Mouse (Mus musculus) left cerebral cortex, adult 8-10 months (tissue): ENCODE measurements around the gene Ugt1a2. TPM values are rescaled to one million over a fixed set of nuclear protein-coding genes. Genes with fewer than 3 reads are reported as not detected.

Source experiments
- DNase-seq, 2 experiments: peaks; one replicate each; pipeline ENCODE4 v3.0.0; 2022; ENCODE audit warnings: low spot score in 2 of 2
- total RNA-seq, 4 experiments: library from RNA; stranded (reverse); gene quantifications; 2 replicates each; pipeline ENCODE4 v1.2.4; 2022

Ugt1a2 gene
- total RNA-seq, 4 experiments from 2014 or later: not detected

DNA sequence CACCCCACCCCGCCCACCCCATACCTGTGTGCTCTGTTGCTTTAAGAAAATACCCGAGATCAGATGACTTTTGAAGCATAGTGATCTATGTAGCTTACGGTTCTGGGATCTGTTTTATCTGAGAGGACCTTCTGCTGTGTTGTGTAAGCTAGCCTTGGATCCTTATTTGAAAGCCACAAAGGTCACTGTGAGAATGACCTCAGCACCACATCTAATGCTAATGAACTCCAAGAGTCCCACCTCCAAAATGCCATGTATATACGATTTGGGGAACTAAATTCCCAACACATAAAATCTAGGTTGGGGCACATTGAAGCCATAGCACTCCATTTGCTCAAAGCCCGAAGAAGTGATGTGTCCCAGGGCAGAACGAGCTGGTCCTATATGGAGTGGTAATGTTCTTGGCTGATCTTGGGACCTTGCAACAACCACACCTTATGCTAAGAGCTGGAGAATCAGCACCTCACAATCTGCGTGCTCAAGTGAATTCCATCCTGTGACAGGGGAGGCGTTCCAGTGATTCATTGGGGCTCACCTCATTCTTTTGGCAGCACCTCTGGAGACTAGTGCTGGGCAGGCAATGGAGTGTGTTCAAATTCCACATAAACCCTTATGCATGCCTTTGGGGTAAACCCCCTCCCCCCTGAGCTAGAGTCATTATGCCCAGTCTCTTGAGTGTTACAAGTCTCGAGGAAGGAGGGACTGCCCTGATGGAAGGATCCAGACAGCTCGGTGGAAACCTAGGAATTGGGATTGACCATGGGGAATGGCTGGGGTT, 56.7 kb downstream of the Ugt1a2 start:
- no peak for DNase-seq

DNA sequence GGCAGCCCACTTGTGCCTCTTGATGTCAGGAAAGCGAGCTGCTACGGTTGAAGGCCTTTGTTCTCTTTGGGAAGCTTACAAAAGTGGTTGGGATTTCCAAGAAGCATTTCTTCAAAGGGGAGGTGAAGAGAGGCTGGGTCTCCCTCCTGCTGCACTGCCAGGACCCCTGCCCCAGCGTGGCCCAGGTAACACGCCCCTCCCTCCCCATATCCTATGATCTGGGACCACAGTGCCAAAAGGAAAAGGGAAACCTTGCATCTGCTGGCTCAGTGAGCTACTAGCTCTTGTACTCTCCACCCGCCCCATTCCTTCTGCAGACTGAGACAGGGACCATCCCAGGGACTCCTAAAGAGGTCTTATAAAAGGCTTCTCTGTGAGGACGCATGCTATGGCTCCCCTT, 57.3 kb downstream of the Ugt1a2 start:
- no peak for DNase-seq

DNA sequence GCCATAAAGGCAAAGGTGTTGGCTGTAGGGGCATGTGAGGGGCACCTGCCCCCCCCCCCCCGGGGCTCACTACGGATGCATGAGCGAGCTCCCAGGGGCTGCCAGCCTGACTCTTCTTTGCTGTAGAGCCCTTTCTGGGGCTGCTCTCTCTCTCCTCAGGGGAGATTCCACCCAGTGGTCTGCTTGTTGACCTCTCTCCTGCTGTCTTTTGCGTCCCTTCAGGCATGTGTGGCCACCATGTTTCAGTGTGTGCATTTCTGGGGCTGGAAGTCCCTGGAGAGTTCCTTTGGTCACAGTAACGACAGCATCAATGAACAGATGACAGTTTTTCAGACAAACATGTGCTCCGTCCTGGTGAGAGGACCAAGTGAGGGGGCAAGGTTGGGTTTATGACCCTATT, 58.0 kb downstream of the Ugt1a2 start:
- no peak for DNase-seq

DNA sequence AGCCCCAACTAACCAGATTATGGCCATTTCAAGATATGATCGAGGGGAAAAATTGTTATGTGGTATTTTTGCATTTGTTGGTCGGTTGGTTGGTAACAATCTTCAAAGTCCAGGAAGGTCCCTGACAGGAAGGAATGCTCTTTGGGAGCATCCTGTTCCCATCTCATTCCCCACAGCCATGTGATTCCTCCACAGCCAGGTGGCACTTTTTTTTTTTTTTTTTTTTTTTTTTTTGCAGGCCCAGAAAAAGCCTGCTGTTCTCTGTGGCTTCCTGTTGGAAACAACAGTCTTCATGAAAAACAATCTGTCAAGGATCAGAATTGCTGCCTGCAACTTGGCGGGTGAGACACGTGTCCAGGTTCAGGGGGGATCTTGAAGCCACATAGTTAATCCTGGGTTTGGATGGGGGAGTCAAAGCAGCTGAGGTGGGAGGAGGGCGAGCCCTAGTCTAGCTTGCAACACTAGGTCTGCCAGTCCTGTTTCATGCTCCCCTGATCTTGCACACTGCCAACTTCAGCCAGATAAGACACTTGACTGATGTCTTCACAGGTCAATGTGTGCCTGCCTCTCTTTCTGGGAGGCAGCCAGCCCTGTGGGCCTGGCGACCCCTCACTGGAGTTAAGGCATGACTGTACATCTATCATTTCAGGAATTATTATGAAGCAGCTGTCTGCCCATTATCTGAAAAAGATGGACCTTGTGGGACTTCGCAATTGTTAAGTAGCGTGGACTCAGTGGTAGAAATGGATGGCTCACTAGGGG, 58.7 kb downstream of the Ugt1a2 start:
- no peak for DNase-seq

DNA sequence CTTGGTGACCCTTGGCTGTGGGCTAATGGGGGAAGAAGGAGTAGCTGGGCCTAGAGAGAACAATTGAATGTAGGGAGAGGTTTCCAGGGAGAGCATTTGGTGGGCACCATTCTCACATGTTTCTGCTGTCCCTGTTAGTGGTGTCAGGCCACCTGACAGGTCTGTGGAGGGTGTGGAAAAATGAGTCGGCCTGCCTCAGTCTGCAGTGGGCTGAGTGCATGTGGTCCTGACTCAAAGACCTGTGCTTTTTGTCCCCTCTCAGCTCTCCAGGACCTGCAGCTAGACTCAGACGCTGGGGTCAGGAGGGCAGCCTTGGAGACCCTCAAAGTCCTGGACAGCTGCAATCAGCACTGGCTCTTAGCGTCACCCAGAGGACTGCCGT, 59.2 kb downstream of the Ugt1a2 start:
- no peak for DNase-seq

DNA sequence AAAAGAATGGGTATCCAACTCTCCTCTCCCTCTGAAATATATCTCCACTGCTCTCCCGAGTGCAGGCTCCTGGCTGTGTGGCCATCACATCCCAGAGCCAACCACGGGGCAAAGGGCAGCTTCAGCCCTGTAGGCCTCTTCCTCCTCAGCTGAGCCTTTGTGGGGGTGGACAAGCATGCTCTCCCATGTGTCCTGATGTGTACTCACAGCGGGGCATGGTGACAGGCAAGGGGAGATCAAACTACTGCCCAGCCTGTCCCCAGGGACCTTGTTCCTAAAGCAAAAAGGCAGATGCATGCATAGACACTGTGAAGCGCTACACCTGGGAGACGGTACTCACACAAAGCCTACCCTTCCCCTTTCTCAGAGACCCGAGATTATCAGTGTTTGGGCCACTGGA, 59.7 kb downstream of the Ugt1a2 start:
- no peak for DNase-seq

DNA sequence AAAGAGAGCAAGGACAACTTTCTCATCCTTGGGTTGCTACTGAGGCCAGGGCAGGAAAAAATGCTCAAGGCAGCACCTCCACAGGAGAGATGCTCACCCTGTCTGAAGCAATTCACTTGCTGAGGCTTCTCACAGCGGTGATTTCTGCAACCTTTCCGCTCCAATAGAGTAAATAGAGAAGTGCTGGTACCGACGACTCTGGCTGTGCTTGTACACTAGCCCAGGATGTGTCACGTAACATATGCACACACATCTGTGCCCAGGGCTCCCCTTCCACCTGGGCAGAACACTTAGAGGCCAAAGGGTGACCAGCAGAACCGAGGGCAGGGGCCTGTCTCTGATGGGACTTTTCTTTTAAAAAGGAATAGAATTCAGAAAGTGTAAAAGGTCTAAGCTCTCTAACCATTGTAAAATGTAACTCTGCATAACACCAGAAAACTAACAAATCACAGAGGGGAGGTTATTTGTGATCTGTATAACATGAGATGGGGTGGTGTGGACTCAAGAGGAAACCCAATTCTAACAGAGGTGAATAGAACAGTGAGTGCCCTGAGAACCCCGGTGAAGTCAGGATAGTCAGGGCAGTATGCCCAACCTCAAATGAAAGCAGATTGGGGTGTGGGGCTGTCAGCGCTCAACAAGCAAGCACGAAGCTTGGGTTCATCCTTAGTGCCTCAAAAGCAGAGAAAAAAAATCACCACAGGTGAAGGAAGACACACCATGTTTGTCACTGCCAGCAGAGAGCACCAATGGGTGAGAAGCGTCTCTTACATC, 60.4 kb downstream of the Ugt1a2 start:
- no peak for DNase-seq

DNA sequence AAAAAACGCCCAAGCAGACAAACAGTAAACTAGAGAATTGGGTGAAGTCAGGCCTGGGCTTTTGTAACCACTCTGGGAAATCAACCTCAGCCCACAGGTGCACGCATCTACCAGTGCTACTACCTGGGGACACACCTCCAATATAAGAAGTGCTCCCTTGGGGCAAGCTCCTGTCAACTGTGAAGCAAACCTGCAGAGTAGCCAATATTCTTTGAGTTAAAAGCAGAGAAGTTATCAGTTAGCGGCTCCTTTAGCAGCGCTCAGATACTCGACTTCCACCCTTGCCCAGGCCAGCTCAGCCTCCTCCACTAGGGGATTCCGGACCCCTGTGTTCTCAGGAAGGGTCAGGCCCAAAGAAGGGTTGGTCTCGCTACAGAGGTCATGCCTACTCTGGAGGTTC, 61.3 kb downstream of the Ugt1a2 start:
- DNase-seq: no peak

DNA sequence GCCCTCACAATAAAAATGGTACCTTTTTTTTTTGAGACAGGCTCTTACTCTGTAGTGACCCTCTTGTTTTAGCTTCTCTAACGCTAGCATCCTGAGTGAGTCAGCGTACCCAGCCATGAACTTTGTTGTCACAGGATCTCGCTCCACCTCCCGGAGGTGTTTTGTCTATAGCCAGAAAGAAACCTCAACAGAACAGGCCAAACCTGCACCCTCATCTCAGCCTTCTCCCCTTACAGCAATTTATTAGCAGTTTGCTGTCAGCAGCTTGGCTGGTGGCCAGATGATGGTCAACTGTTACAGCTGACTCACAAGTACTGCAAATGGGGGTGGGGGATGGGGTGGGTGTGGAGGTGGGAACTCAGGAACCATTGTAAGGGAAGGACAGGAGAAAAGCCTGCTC, 61.9 kb downstream of the Ugt1a2 start:
- no peak for DNase-seq

DNA sequence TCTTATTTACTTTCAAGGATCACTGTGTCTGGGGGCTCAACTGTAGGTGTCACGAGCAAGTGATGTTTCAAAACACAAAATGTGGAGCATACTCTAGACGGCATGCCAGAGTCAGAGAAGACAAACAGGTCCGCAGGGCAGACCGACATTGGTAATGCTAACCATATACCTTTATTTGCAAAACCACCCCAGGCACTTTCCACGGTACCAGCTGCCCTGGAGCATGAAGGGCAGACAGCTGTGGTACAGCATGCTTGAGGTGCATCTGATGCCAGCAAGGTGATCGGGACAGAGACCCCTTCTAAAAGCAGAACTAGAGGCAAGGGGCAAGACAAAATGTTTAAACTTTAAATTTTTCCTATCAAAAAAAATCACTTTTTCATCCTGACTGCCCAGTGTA, 62.6 kb downstream of the Ugt1a2 start:
- DNase-seq: no peak

DNA sequence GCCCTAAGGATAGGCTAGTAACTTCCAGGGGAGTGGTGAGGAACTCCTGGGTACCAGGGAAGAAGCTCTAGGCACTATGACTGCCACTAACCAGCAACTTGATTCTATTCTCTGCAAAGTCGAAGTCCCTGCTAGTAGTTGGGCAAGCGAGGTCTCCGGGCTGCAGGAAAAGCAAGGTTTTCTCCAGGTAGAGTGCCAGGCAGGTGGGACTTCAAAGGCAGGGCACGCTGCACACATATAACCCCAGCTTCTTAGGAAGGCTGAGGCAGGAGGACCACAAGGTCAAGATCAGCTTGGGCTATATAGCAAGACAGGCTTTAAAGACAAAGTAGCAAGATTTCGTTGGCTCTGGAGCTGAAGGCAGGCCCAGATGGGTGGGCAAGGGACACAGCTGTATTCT, 63.4 kb downstream of the Ugt1a2 start:
- DNase-seq: no peak

DNA sequence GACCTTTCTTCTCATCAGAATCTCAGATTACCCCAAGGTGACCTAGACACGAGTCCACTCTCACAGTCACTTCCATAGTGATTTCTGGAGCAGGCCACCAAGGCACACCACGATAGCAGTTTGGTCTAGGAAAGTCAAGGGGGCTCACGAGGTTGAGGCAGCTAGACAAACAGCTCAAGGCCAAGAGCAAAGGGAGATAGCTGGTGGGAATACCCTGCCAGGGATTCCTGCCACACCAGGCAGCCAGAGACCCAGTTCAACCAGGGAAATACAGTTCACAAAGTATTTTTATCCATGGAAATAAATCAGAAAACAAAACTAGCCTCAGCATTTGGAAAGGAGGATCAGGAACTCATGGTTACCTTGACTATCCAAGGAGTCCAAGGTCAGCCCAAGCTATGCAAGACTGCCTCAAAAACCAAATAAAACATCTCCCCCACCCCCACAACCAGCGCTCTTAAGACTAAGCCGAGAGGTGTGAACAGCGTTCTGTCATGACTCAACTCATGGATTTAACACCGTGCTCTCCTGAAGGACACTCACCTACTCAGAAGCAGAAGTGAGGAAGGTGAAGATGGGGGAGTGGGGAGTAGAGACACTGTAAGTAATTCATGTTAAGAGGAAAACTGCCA, 64.0 kb downstream of the Ugt1a2 start:
- no peak for DNase-seq

DNA sequence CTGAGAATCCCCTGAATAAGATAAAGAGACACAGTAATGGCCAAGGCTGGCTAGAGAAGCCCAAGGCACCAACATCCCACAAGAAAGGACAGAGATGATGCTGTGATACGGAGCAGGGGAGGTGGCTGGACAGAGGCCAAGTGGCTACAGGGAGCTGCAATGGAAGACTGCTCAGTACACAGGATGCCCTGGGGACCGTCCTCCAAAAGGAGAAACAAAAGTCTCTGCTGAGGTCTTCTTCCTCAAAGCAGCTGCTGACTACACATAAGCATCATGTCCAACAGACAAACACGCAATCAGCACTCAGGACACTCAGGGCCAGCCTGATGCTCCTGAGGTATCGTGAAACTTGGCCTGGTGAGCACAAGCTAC, 64.5 kb downstream of the Ugt1a2 start:
- no peak for DNase-seq

DNA sequence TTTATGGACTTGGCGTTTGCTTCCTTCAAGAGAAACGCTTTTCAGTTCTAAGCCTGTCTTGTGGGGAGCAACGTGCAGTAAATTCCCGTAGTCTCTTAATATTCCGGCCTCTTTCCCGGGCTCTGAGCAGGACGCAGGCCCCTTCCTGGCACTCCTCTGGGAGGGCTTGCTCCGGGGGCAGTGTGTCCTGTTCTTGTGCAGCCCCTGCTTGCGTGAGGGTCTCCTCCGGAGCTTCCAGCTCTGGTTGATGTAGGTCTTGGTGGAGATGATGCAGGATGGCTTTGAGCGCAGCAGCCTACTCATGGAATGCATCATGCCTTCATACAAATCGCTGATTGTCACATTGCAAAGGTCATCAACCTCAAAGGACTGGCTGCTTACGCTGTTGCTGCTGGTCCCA, 65.7 kb downstream of the Ugt1a2 start:
- no peak for DNase-seq

DNA sequence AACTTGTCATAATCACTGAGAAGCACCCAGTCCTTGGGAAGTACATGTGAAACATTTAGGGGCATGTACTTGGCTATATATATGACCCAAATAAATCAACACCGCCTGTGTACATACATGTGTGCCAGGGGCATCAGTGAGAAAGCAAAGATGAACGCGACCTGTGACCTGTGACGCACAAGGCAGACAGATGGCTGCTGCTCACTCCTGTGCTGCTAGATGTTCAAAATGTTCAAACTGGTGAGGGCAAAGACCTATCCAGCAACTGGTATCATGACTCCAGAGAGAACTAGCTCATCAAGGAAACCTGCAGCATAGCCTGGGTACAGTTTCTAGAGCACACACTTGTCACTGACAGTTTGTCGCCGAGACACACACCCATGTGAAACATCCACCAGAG, 67.1 kb downstream of the Ugt1a2 start:
- DNase-seq: no peak

DNA sequence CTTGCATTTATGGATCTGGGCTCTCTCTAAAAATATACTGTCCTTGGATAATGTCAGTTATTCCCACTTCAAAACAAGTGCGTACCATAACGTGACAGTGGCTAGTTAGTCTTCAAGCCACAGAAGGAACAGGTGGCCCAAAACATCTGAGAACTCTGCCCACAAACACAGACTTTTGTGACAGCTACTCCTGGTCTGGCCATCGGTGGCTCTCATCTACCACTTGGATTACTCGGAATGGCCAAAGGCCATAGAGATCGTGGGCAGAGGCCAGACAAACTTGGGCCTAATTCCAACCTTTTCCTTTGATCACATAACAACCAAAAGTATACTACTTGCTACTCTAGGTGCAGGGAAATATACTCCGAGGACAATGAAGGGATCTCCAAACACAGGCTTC, 67.7 kb downstream of the Ugt1a2 start:
- no peak for DNase-seq

Other genes starting within 250 kb of the Ugt1a2 start
- gene Usp40, start 192.1 kb upstream of the Ugt1a2 start, total RNA-seq: 10 to 100 TPM; 21.4 to 23.2 (median 23.0) TPM
- not detected for gene Ugt1a10, start 145.2 kb upstream of the Ugt1a2 start, total RNA-seq
- not detected for gene Ugt1a9, start 129.8 kb upstream of the Ugt1a2 start, total RNA-seq
- not detected for gene Ugt1a8, start 112.8 kb upstream of the Ugt1a2 start, total RNA-seq
- 1 to 10 TPM; 1.0 to 2.1 (median 1.9) TPM for gene Ugt1a7c, start 105.5 kb upstream of the Ugt1a2 start, total RNA-seq
- gene Ugt1a6b, start 97.3 kb upstream of the Ugt1a2 start, total RNA-seq: under 1 TPM in 2 of 4 experiments, not detected in 2; 0.28 to 0.32 TPM
- gene Ugt1a6a, start 65.8 kb upstream of the Ugt1a2 start, total RNA-seq: 1 to 10 TPM; 1.3 to 2.5 (median 2.0) TPM
- gene Ugt1a5, start 34.6 kb upstream of the Ugt1a2 start, total RNA-seq: under 1 TPM in 1 of 4 experiments, not detected in 3; 0.17 TPM
- gene Dnajb3, start 5.2 kb downstream of the Ugt1a2 start, total RNA-seq: 1 to 10 TPM; 1.2 to 3.1 (median 2.2) TPM
- under 1 TPM in 1 of 4 experiments, not detected in 3; 0.26 TPM for gene Ugt1a1, start 11.4 kb downstream of the Ugt1a2 start, total RNA-seq
- under 1 TPM in 3 of 4 experiments, not detected in 1; 0.07 to 0.40 (median 0.18) TPM for gene Mroh2a, start 26.4 kb downstream of the Ugt1a2 start, total RNA-seq
- 10 to 100 TPM; 43.2 to 45.6 (median 45.5) TPM for gene Hjurp, start 77.0 kb downstream of the Ugt1a2 start, total RNA-seq
- gene Trpm8, start 77.1 kb downstream of the Ugt1a2 start, total RNA-seq: under 1 TPM; 0.08 to 0.28 (median 0.16) TPM
- not detected for gene Spp2, start 206.4 kb downstream of the Ugt1a2 start, total RNA-seq